Mouse (Mus musculus) olfactory bulb, adult 2 months (tissue): ENCODE data around the gene Abhd4.

Experiments
- CTCF ChIP-seq: fragments of 200-500 bp; IDR thresholded peaks from 2 replicates; pipeline ENCODE4 v1.5.1; 2012; ENCODE audit warnings: low read depth, mild to moderate bottlenecking, low read length, moderate library complexity; ENCODE audit not compliant: insufficient read depth
- POLR2A ChIP-seq: fragments of 200-500 bp; IDR thresholded peaks from 2 replicates; pipeline ENCODE4 v1.6.1; 2012; ENCODE audit warnings: mild to moderate bottlenecking, low read depth, low read length, moderate library complexity; ENCODE audit not compliant: insufficient read depth

DNA sequence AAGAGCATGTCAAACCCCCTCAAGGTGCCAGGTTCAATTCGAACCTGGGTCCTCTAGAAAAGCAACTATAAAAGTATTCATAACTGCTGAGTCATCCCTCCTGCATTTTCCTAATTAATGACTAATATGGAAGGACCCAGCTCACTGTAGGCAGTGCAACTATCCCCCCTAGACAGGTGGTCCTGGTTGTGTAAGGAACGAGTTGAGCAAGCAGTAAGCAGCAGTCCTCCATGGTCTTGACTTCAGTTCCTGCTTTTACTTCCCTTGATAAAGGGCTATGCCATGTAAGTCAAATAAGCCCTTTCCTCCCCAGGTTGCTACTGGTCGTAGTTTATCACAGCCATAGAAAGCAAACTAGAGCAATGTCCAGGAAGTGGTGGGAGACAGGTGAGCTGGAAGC, 7.8 kb upstream of the Abhd4 start:
- no peak for TF ChIP-seq CTCF
- TF ChIP-seq POLR2A, result no peak
